Mouse (Mus musculus): ENCODE results near the gene Tnpo1. TPM values are rescaled to one million over a fixed set of nuclear protein-coding genes. Genes with fewer than 3 reads are reported as not detected.

Tnpo1 gene
- polyA plus RNA-seq, 1 experiment = 253 TPM

DNA sequence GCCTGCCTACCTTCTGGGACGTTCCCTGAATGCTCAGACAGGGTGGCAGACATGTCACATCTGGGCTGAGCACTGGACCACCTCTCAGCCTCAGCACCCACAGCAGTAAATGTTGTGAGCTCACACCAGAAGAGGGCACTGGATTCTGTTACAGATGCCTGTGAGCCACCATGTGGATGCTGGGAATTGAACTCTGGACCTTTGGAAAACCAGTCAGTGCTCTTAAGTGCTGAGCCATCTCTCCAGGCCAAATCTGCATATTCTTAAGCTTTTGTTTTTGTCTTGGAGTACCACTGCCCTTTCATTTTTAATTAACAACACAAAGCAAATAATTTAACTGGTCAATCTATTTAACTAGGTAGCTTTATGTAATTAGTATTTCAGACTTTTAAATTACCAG, 44.2 kb downstream of the Tnpo1 start:
- TF ChIP-seq EP300 (IDR thresholded peaks at IDR 0.05; ENCODE audit: insufficient read depth, low read depth, low read length) (no peak), CTCF (IDR thresholded peaks at IDR 0.05; ENCODE audit: low read depth, low read length) (no peak), POLR2A (IDR thresholded peaks at IDR 0.05; ENCODE audit: insufficient read depth, low read length) (no peak)
- Histone ChIP-seq H3K9ac (ENCODE audit: low read depth, poor library complexity, severe bottlenecking) (no peak overlapping the region), H3K27ac (ENCODE audit: insufficient read depth, low read length) (no peak overlapping the region), H3K36me3 (ENCODE audit: control insufficient read depth, insufficient read depth, low read length, poor library complexity, severe bottlenecking) (peaks cover 59% of the 10 kb centered on the region), H3K27me3 (ENCODE audit: control insufficient read depth, insufficient read depth, low read length, poor library complexity, severe bottlenecking) (no peaks in the 10 kb centered on the region), H3K4me3 (ENCODE audit: low read depth, low read length) (no peak overlapping the region), H3K4me1 (ENCODE audit: control insufficient read depth, insufficient read depth, low read length) (no peaks in the 10 kb centered on the region), H3K9me3 (replicated peaks; ENCODE audit: control insufficient read depth, insufficient read depth, low read length, poor library complexity, severe bottlenecking) (no peaks in the 10 kb centered on the region)

DNA sequence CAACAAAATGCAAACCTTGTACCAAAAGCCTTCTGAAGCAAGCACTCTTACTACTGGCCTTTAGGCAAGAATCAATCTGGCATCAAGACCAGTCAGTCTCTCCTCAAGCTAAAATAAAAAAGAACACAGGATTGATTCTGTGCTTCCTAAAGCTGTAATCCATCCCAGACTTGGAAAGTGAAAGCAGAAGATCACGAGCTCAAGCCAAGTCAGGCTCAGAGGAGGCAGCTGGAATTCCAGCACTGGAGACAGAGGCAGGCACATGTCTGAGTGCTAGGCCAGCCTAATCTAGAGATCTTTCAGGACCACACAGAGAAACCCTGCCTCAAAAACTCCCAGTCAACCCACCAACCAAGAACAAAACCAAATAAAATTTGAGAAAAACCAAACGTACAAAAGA, 45.8 kb downstream of the Tnpo1 start:
- no peaks in the 10 kb centered on the region for H3K27me3 ChIP-seq (ENCODE audit: control insufficient read depth, insufficient read depth, low read length, poor library complexity, severe bottlenecking)
- peaks cover 55% of the 10 kb centered on the region for H3K36me3 ChIP-seq (ENCODE audit: control insufficient read depth, insufficient read depth, low read length, poor library complexity, severe bottlenecking)

DNA sequence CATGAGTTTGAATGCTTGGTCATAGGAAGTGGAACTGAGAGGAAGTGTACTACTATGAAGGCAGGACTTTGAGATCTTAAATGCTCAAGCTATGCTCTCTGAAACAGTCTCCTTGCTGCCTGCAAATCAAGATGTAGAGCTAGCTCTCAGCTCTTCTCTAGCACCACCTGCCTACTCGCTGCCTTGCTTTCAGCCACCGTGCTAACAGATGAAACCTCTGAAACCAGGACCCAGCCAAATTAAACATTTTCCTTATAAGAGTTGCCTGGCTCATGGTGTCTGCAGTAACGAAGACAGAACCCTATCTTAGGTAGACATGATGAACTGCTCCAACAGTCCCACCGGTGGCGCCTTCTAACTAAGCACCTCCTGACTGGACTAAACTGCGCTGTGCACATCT, 46.8 kb downstream of the Tnpo1 start:
- Histone ChIP-seq H3K4me1 (ENCODE audit: control insufficient read depth, insufficient read depth, low read length) (no peaks in the 10 kb centered on the region), H3K9ac (ENCODE audit: low read depth, poor library complexity, severe bottlenecking) (no peak overlapping the region), H3K4me3 (ENCODE audit: low read depth, low read length) (no peak overlapping the region), H3K27me3 (ENCODE audit: control insufficient read depth, insufficient read depth, low read length, poor library complexity, severe bottlenecking) (no peaks in the 10 kb centered on the region), H3K36me3 (ENCODE audit: control insufficient read depth, insufficient read depth, low read length, poor library complexity, severe bottlenecking) (peaks cover 54% of the 10 kb centered on the region), H3K9me3 (replicated peaks; ENCODE audit: control insufficient read depth, insufficient read depth, low read length, poor library complexity, severe bottlenecking) (no peaks in the 10 kb centered on the region), H3K27ac (ENCODE audit: insufficient read depth, low read length) (no peak overlapping the region)
- TF ChIP-seq POLR2A (IDR thresholded peaks at IDR 0.05; ENCODE audit: insufficient read depth, low read length) = no peak
- TF ChIP-seq CTCF (IDR thresholded peaks at IDR 0.05; ENCODE audit: low read depth, low read length) = no peak
- no peak for TF ChIP-seq EP300 (IDR thresholded peaks at IDR 0.05; ENCODE audit: insufficient read depth, low read depth, low read length)

More for the DNA sequence above, 45.8 kb downstream of the Tnpo1 start:
- Histone ChIP-seq H3K4me1 (ENCODE audit: control insufficient read depth, insufficient read depth, low read length) (no peaks in the 10 kb centered on the region), H3K4me3 (ENCODE audit: low read depth, low read length) (no peak overlapping the region), H3K9me3 (replicated peaks; ENCODE audit: control insufficient read depth, insufficient read depth, low read length, poor library complexity, severe bottlenecking) (no peaks in the 10 kb centered on the region), H3K27ac (ENCODE audit: insufficient read depth, low read length) (no peak overlapping the region), H3K9ac (ENCODE audit: low read depth, poor library complexity, severe bottlenecking) (no peak overlapping the region)
- TF ChIP-seq POLR2A (IDR thresholded peaks at IDR 0.05; ENCODE audit: insufficient read depth, low read length) (no peak), EP300 (IDR thresholded peaks at IDR 0.05; ENCODE audit: insufficient read depth, low read depth, low read length) (no peak), CTCF (IDR thresholded peaks at IDR 0.05; ENCODE audit: low read depth, low read length) (no peak)

DNA sequence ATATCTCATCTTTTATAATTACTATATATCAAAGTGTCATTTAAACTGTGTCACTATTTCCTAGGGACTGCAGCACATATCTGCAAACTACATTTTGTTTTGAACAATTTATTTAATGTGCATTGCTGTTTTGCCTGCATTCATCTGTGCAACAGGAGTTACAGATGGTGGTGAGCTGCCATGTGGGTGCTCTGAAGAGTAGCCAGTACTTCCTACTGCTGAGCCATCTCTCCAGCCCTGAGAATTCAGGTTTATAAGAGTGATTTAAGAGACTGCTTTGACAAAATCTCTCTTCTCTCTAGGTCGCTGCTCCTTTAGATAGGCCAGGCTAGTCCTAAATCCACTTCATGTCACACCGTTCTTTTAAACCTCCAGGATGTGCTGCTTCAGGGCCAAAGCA, 49.0 kb downstream of the Tnpo1 start:
- Histone ChIP-seq H3K4me3 (ENCODE audit: low read depth, low read length) (no peak overlapping the region), H3K36me3 (ENCODE audit: control insufficient read depth, insufficient read depth, low read length, poor library complexity, severe bottlenecking) (peaks cover 53% of the 10 kb centered on the region), H3K27ac (ENCODE audit: insufficient read depth, low read length) (no peak overlapping the region), H3K27me3 (ENCODE audit: control insufficient read depth, insufficient read depth, low read length, poor library complexity, severe bottlenecking) (no peaks in the 10 kb centered on the region), H3K4me1 (ENCODE audit: control insufficient read depth, insufficient read depth, low read length) (no peaks in the 10 kb centered on the region), H3K9me3 (replicated peaks; ENCODE audit: control insufficient read depth, insufficient read depth, low read length, poor library complexity, severe bottlenecking) (no peaks in the 10 kb centered on the region), H3K9ac (ENCODE audit: low read depth, poor library complexity, severe bottlenecking) (no peak overlapping the region)
- TF ChIP-seq POLR2A (IDR thresholded peaks at IDR 0.05; ENCODE audit: insufficient read depth, low read length) (no peak), EP300 (IDR thresholded peaks at IDR 0.05; ENCODE audit: insufficient read depth, low read depth, low read length) (no peak), CTCF (IDR thresholded peaks at IDR 0.05; ENCODE audit: low read depth, low read length) (no peak)

DNA sequence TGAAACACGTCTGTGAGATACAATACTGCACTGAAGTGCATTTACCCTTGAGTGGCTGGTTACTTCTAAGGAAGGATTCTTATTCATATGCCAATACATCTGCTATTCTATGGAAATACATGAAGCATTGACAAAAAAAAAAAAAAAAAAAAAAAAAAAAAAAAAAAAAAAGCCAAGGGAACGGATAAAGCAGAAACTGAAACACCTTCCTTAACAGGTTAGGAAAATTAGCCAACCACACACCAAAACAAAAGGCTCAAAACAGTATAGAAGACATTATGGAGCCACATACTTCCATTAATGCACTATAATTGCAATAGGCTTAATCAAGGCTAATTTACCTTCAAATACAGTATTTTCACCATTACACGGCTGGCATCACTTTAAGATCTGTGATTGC, 51.5 kb downstream of the Tnpo1 start:
- Histone ChIP-seq H3K9ac (ENCODE audit: low read depth, poor library complexity, severe bottlenecking) (no peak overlapping the region), H3K27me3 (ENCODE audit: control insufficient read depth, insufficient read depth, low read length, poor library complexity, severe bottlenecking) (no peaks in the 10 kb centered on the region), H3K36me3 (ENCODE audit: control insufficient read depth, insufficient read depth, low read length, poor library complexity, severe bottlenecking) (peaks cover 66% of the 10 kb centered on the region), H3K27ac (ENCODE audit: insufficient read depth, low read length) (no peak overlapping the region), H3K9me3 (replicated peaks; ENCODE audit: control insufficient read depth, insufficient read depth, low read length, poor library complexity, severe bottlenecking) (no peaks in the 10 kb centered on the region), H3K4me1 (ENCODE audit: control insufficient read depth, insufficient read depth, low read length) (no peaks in the 10 kb centered on the region), H3K4me3 (ENCODE audit: low read depth, low read length) (no peak overlapping the region)
- TF ChIP-seq CTCF (IDR thresholded peaks at IDR 0.05; ENCODE audit: low read depth, low read length) (no peak), EP300 (IDR thresholded peaks at IDR 0.05; ENCODE audit: insufficient read depth, low read depth, low read length) (no peak), POLR2A (IDR thresholded peaks at IDR 0.05; ENCODE audit: insufficient read depth, low read length) (no peak)

DNA sequence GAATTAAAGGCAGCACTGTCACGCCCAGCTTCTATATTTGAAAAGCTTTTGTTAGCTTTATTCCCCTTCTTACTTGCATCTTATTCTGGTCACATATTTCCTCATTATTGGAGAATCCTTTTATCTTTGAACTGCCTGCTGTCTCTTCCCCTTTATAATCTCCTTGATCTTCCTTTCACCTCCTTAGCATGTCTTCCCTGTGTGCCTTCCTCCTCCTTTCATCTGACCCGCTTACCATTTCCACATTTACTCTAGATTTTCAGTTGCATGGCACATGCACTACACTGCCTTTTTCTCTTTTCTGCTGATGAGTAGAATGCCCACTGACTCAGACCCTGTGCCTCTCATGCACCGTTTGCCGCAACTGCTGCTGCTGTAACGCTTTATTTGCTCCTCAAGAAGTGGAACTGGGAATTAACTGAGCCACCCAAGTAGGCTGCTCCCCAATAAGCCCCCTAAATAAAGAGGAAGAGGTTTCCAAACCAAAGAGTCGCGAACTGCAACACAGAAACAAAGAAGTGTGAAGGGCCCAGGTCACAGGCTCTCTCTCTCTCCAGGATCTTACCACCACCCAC, 53.8 kb downstream of the Tnpo1 start:
- Histone ChIP-seq H3K9ac (ENCODE audit: low read depth, poor library complexity, severe bottlenecking) (no peak overlapping the region), H3K27me3 (ENCODE audit: control insufficient read depth, insufficient read depth, low read length, poor library complexity, severe bottlenecking) (no peaks in the 10 kb centered on the region), H3K9me3 (replicated peaks; ENCODE audit: control insufficient read depth, insufficient read depth, low read length, poor library complexity, severe bottlenecking) (no peaks in the 10 kb centered on the region), H3K36me3 (ENCODE audit: control insufficient read depth, insufficient read depth, low read length, poor library complexity, severe bottlenecking) (peaks cover 59% of the 10 kb centered on the region), H3K4me1 (ENCODE audit: control insufficient read depth, insufficient read depth, low read length) (no peaks in the 10 kb centered on the region), H3K27ac (ENCODE audit: insufficient read depth, low read length) (no peak overlapping the region), H3K4me3 (ENCODE audit: low read depth, low read length) (no peak overlapping the region)
- no peak for TF ChIP-seq CTCF (IDR thresholded peaks at IDR 0.05; ENCODE audit: low read depth, low read length)
- TF ChIP-seq EP300 (IDR thresholded peaks at IDR 0.05; ENCODE audit: insufficient read depth, low read depth, low read length) = no peak
- no peak for TF ChIP-seq POLR2A (IDR thresholded peaks at IDR 0.05; ENCODE audit: insufficient read depth, low read length)
